Mouse (Mus musculus): ENCODE data around the gene Prss3.
"Not testable (repeated sequence)": the region's sequence is repeated elsewhere in the genome, so short reads cannot be mapped to it uniquely, and the experiment has no call there.

The Prss3 gene

DNA sequence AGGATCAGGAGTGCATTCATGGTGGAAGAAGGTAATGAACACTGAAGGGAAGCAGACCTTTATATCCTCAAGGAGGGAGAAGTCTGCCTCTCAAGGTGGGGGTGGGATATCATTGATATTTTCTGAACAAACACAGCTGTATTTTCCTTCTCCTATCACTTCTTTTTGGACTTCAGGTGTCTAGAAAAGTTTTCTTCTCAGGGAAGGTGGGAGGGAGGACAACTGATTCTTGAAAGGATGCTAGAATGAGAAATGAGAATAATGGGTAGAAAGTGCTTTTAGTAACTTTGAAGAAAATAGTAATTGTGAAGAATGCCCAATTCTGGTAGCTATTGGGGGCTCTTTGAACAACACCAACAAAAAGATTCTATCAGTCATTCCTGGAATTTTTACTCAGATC, at the start of gene Prss3:
Gene Prss3 (minus strand): TSS at position 101 of the 400 bp plus-strand sequence.
- not testable (repeated sequence) for DNase-seq

DNA sequence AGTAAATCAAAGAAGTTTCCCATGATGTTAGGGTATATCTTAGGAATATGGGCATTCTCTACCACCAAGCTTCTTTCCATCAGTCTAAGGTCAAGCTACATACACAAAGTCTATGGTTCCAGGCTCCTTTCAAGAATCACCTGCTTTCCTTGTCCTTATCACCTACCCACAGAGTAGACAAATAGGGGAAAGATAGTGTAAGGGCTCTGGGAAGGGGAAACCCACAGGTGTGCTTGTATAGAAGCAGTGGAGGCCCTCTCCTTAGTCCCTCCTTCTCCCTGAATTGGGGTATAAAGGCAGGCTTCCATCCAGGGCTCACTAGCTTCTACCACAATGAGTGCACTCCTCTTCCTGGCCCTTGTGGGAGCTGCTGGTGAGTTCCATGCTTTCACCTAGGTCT, 14.6 kb upstream of the Prss3 start, which contains the start of gene Gm5771:
Gene Gm5771 (plus strand): TSS at position 301 of the 400 bp plus-strand sequence.
- not testable (repeated sequence) for DNase-seq

DNA sequence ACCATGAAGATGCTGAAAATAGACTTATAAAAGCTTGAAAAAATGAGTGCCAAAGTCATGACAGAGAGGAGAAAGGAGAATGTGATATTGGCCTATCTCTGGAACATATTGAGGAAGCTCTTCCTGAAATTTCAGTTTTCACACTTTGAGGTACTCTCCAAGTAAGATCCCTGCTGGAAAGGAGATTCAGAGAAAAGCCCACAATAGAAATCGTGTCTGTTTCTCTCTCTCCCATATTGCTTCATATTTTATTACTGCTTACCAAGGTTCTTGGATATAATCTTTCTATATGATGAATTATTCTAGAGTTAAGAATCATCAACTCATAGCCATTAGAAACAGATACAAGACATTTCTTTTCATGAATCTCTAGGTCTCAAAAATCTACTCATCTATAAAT, 14.2 kb upstream of the Prss3 start:
- not testable (repeated sequence) for DNase-seq

DNA sequence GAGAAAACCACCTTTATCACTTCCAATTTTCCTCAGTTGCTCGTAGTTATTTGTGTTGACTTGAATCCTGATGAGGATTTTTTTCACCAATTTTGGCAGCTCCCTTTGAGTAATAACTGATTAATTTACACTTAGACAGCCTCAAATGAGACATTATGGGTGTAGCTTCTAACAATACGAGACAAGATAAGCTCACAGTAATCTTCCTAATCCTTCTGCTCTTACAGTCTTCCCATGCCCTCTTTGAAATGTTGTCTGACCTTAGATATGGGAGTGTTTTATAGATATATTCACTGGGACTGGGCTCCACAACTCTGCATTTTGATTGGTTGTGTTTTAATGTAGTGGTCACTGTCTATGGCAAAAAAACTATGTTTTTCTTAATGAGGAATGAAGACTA, 9.3 kb upstream of the Prss3 start:
- no peak for DNase-seq

DNA sequence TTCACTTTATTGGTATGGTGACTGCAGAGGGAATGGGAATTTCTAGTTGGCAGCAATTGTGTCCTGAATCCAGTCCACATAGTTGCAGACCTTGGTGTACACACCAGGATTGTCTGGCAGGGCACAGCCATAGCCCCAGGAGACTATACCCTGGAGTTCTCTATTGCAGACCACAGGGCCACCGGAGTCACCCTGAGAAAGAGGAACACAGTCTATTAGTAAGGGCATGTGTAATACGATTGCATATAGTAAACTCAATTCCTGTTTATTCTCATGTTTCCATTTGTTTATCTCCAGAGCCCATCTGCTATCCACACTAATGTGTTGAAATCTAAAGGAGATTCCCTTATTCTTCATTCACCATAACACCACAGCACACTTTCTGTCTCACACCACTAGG, 3.7 kb downstream of the Prss3 start:
- DNase-seq: not testable (repeated sequence)

DNA sequence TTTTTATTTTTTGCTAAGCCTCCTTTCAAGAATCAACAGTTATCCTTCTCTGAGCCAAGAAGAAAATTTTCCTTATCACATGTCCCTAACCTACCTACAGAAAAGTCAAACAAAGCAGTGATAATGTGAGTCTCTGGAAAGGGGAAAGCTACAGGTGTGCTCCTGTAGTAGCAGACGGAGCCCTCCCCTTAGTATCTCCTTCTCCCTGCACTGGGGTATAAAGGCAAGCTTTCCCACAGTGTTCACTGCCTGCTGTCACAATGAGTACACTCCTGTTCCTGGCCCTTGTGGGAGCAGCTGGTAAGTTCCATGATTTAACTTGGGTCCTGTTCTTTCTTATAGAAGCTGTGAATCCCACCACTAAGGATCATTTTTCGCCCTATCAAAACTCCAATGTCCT, 23.5 kb downstream of the Prss3 start, which contains the start of gene Try10:
Gene Try10 (plus strand): TSS at position 174 of the 400 bp plus-strand sequence.
- no peak for DNase-seq

Measured in cerebellum, adult 11-12 months (tissue).